Mouse (Mus musculus) lung, embryonic 14.5 days (tissue): Measurements from ENCODE around the gene Gm2115. TPM values are rescaled to one million over a fixed set of nuclear protein-coding genes. Genes with fewer than 3 reads are reported as not detected.

Source experiments
- ATAC-seq: fragments of 200-750 bp; cut with Nextera tagmentation; 2 replicates; pipeline ENCODE4 v1.8.0; 2017; ENCODE audit warnings: mild to moderate bottlenecking, moderate TSS enrichment, moderate library complexity; ENCODE audit not compliant: insufficient read depth
- DNase-seq: peaks from one replicate; pipeline ENCODE4 v3.0.0-alpha.2; 2015
- H3K27ac ChIP-seq: fragments of 300-500 bp; sonication (generic); 2 replicates; pipeline ENCODE4 v1.5.1; 2014; ENCODE audit warnings: low read depth, mild to moderate bottlenecking, moderate library complexity
- H3K27me3 ChIP-seq: fragments of 300-500 bp; sonication (generic); 2 replicates; pipeline ENCODE4 v1.6.1; 2014; ENCODE audit warnings: low read length, control low read depth; ENCODE audit not compliant: insufficient read depth
- H3K36me3 ChIP-seq: fragments of 300-500 bp; sonication (generic); 2 replicates; pipeline ENCODE4 v1.6.1; 2014; ENCODE audit warnings: control low read depth; ENCODE audit not compliant: insufficient read depth
- H3K4me1 ChIP-seq: fragments of 300-500 bp; sonication (generic); 2 replicates; pipeline ENCODE4 v1.6.1; 2014; ENCODE audit warnings: antibody characterized with exemption, control low read depth; ENCODE audit not compliant: insufficient read depth
- H3K4me2 ChIP-seq: fragments of 300-500 bp; sonication (generic); 2 replicates; pipeline ENCODE4 v1.6.1; 2014; ENCODE audit warnings: mild to moderate bottlenecking
- H3K4me3 ChIP-seq: fragments of 300-500 bp; sonication (generic); 2 replicates; pipeline ENCODE4 v1.5.1; 2014; ENCODE audit warnings: low read depth, low read length
- H3K9ac ChIP-seq: fragments of 300-500 bp; sonication (generic); 2 replicates; pipeline ENCODE4 v1.6.1; 2014
- H3K9me3 ChIP-seq: fragments of 300-500 bp; sonication (generic); 2 replicates; pipeline ENCODE4 v1.6.1; 2016; ENCODE audit warnings: low read depth, low read length, control low read depth
- CTCF ChIP-seq: IDR thresholded peaks from 2 replicates; pipeline ENCODE4 v1.5.1; 2016; ENCODE audit warnings: antibody characterized with exemption, low read depth
- WGBS: fragments of 180-500 bp; shearing (Covaris S2); extraction: QIAGEN DNeasy Blood & Tissue Kit; methylation state at CpG from one replicate; pipeline ENCODE4 v1.1.7; 2014; 5-methylcytosine and 5-hydroxymethylcytosine counted together
- polyA plus RNA-seq: library from polyadenylated mRNA; unstranded; fragments of >200 nt; fragmentation: Nextera tagmentation; extraction: Ambion mirVana; gene quantifications from 2 replicates; pipeline ENCODE4 v1.2.1, GENCODE M21; 2014

Gene Gm2115
- polyA plus RNA-seq, 1 experiment from 2014 or later = 6.3 TPM

GRCm38 (mm10) chr7:84522426-84522825, 6.3 kb upstream of the Gm2115 start:
- WGBS = 50% methylated on average over 1 of the region's 1 CpGs
- no peak overlapping the region for H3K4me3 ChIP-seq
- no peak overlapping the region for H3K27ac ChIP-seq
- H3K4me2 ChIP-seq = no peak overlapping the region
- no peaks in the 10 kb centered on the region for H3K36me3 ChIP-seq
- H3K27me3 ChIP-seq = no peaks in the 10 kb centered on the region
- TF ChIP-seq CTCF = no peak
- H3K4me1 ChIP-seq = no peaks in the 10 kb centered on the region; the same call in 1 of the 2 replicates
- H3K9me3 ChIP-seq = no peaks in the 10 kb centered on the region
- H3K9ac ChIP-seq = no peak overlapping the region
- peak; percentile 56 for DNase-seq
- 0 out of 2 replicates have a peak, but pooled peaks have one; percentile 47 for ATAC-seq

GRCm38 (mm10) chr7:84526171-84526570, 2.6 kb upstream of the Gm2115 start:
- no peak overlapping the region for H3K9ac ChIP-seq
- no peaks in the 10 kb centered on the region; the same call in 1 of the 2 replicates for H3K4me1 ChIP-seq
- no peak overlapping the region for H3K27ac ChIP-seq
- peaks cover 19% of the 10 kb centered on the region for H3K27me3 ChIP-seq
- DNase-seq = no peak
- 44% methylated on average over 1 of the region's 1 CpGs for WGBS
- H3K4me3 ChIP-seq = no peak overlapping the region
- no peaks in the 10 kb centered on the region for H3K9me3 ChIP-seq
- H3K4me2 ChIP-seq = no peak overlapping the region
- no peak for ATAC-seq
- no peaks in the 10 kb centered on the region for H3K36me3 ChIP-seq
- TF ChIP-seq CTCF = no peak

- DNase-seq = no peak
- no peaks in the 10 kb centered on the region for H3K4me1 ChIP-seq
Measured at GRCm38 (mm10) chr7:84532795-84533194, 4.0 kb downstream of the Gm2115 start.

GRCm38 (mm10) chr7:84534632-84535031, 5.9 kb downstream of the Gm2115 start:
- ATAC-seq (no peak), DNase-seq (no peak)
- H3K4me2 ChIP-seq = no peak overlapping the region
- no peak for TF ChIP-seq CTCF
- H3K27me3 ChIP-seq = peaks cover 7% of the 10 kb centered on the region
- H3K4me3 ChIP-seq = no peak overlapping the region
- WGBS = 69% methylated on average over 3 of the region's 3 CpGs
- H3K9ac ChIP-seq = no peak overlapping the region
- H3K27ac ChIP-seq = no peak overlapping the region
- no peaks in the 10 kb centered on the region for H3K4me1 ChIP-seq
- no peaks in the 10 kb centered on the region for H3K9me3 ChIP-seq
- H3K36me3 ChIP-seq = no peaks in the 10 kb centered on the region

More at GRCm38 (mm10) chr7:84532795-84533194, 4.0 kb downstream of the Gm2115 start:
- Histone ChIP-seq H3K4me2 (no peak overlapping the region), H3K4me3 (no peak overlapping the region), H3K27ac (no peak overlapping the region), H3K9ac (no peak overlapping the region), H3K9me3 (no peaks in the 10 kb centered on the region), H3K27me3 (peaks cover 19% of the 10 kb centered on the region), H3K36me3 (no peaks in the 10 kb centered on the region)
- WGBS = 69% methylated on average over 1 of the region's 1 CpGs
- no peak for TF ChIP-seq CTCF
- no peak for ATAC-seq

GRCm38 (mm10) chr7:84544946-84545345, 16.2 kb downstream of the Gm2115 start:
- H3K36me3 ChIP-seq = no peaks in the 10 kb centered on the region
- H3K27me3 ChIP-seq = no peaks in the 10 kb centered on the region
- DNase-seq = no peak
- no peaks in the 10 kb centered on the region for H3K9me3 ChIP-seq
- H3K9ac ChIP-seq = no peak overlapping the region
- H3K4me1 ChIP-seq = no peaks in the 10 kb centered on the region
- no peak for ATAC-seq
- H3K27ac ChIP-seq = no peak overlapping the region
- H3K4me2 ChIP-seq = no peak overlapping the region
- WGBS = 84% methylated on average over 4 of the region's 4 CpGs
- TF ChIP-seq CTCF = no peak
- H3K4me3 ChIP-seq = no peak overlapping the region

GRCm38 (mm10) chr7:84546667-84547066, 17.9 kb downstream of the Gm2115 start:
- H3K9ac ChIP-seq = no peak overlapping the region
- no peak overlapping the region for H3K4me3 ChIP-seq
- no peak overlapping the region for H3K4me2 ChIP-seq
- H3K4me1 ChIP-seq = no peaks in the 10 kb centered on the region
- no peaks in the 10 kb centered on the region for H3K27me3 ChIP-seq
- ATAC-seq (no peak), DNase-seq (no peak)
- 64% methylated on average over 4 of the region's 4 CpGs for WGBS
- no peaks in the 10 kb centered on the region for H3K9me3 ChIP-seq
- TF ChIP-seq CTCF = no peak
- H3K36me3 ChIP-seq = no peaks in the 10 kb centered on the region
- no peak overlapping the region for H3K27ac ChIP-seq

GRCm38 (mm10) chr7:84551472-84551871, 22.7 kb downstream of the Gm2115 start:
- Histone ChIP-seq H3K4me3 (no peak overlapping the region), H3K27ac (no peak overlapping the region), H3K4me2 (no peak overlapping the region), H3K36me3 (no peaks in the 10 kb centered on the region), H3K4me1 (no peaks in the 10 kb centered on the region), H3K9me3 (no peaks in the 10 kb centered on the region), H3K27me3 (no peaks in the 10 kb centered on the region), H3K9ac (no peak overlapping the region)
- TF ChIP-seq CTCF = no peak
- ATAC-seq = no peak
- no peak for DNase-seq
- WGBS = 83% methylated on average over 2 of the region's 2 CpGs

GRCm38 (mm10) chr7:84555294-84555693, 26.5 kb downstream of the Gm2115 start:
- Histone ChIP-seq H3K9me3 (no peaks in the 10 kb centered on the region), H3K4me2 (no peak overlapping the region), H3K27me3 (no peaks in the 10 kb centered on the region), H3K4me3 (no peak overlapping the region), H3K9ac (no peak overlapping the region), H3K27ac (no peak overlapping the region), H3K36me3 (no peaks in the 10 kb centered on the region), H3K4me1 (no peaks in the 10 kb centered on the region)
- ATAC-seq (no peak), DNase-seq (no peak)
- WGBS = 67% methylated on average over 3 of the region's 3 CpGs
- no peak for TF ChIP-seq CTCF
